ENCODE assay signal across 8 mouse cellular contexts in genomic region chr5:139483171-139483848, GRCm38 (mm10). TPM values are rescaled to one million over a fixed set of nuclear protein-coding genes. Genes with fewer than 3 reads are reported as not detected.
A peak's percentile ranks its signal among the peaks of the same experiment; 100 is the strongest.
DNase-seq lines count a peak whose midpoint lies in the region; ATAC-seq and TF ChIP-seq lines count a peak whose summit lies in the region.

No protein-coding gene starts in this region.

- H3K4me3 ChIP-seq in lung, adult 2 months (replicated peaks; ENCODE audit: extremely low read depth, low read depth, low read length), result peak overlapping the region; percentile 95
- peak overlapping the region; percentile 93 for H3K4me3 ChIP-seq in forebrain, embryonic 10.5 days
- peak overlapping the region; percentile 97 for H3K4me3 ChIP-seq in liver, embryonic 13.5 days (replicated peaks)
- peak overlapping the region; percentile 97 for H3K4me3 ChIP-seq in neural tube, embryonic 15.5 days (replicated peaks)

- no peak for ATAC-seq in liver, embryonic 13.5 days (ENCODE audit: low read depth)
- no peak for ATAC-seq in neural tube, embryonic 15.5 days (ENCODE audit: low FRiP score)

- peak overlapping the region; percentile 89 for H3K27ac ChIP-seq in forebrain, embryonic 10.5 days
- H3K27ac ChIP-seq in liver, embryonic 13.5 days, result no peak overlapping the region
- H3K27ac ChIP-seq in neural tube, embryonic 15.5 days (replicated peaks), result no peak overlapping the region

- H3K36me3 ChIP-seq in forebrain, embryonic 10.5 days (replicated peaks), result peaks cover 39% of the 10 kb centered on the region
- peaks cover 41% of the 10 kb centered on the region for H3K36me3 ChIP-seq in liver, embryonic 13.5 days
- H3K36me3 ChIP-seq in neural tube, embryonic 15.5 days, result peaks cover 36% of the 10 kb centered on the region

- WGBS in lung, adult 2 months, result 37% methylated on average over 14 of the region's 14 CpGs
- WGBS in forebrain, embryonic 10.5 days, result 68% methylated on average over 14 of the region's 14 CpGs
- 41% methylated on average over 14 of the region's 14 CpGs for WGBS in liver, embryonic 13.5 days (ENCODE audit: insufficient replicate concordance)
- WGBS in neural tube, embryonic 15.5 days, result 65% methylated on average over 14 of the region's 14 CpGs

- H3K9me3 ChIP-seq in forebrain, embryonic 10.5 days, result peaks cover 15% of the 10 kb centered on the region
- H3K9me3 ChIP-seq in liver, embryonic 13.5 days (replicated peaks), result no peaks in the 10 kb centered on the region
- H3K9me3 ChIP-seq in neural tube, embryonic 15.5 days (replicated peaks), result no peaks in the 10 kb centered on the region

- no peak for TF ChIP-seq POLR2A in lung, adult 2 months (IDR thresholded peaks at IDR 0.05; ENCODE audit: borderline replicate concordance, extremely low read depth, low read depth, low read length)

- peaks cover 3% of the 10 kb centered on the region; the same call in 1 of the 2 replicates for H3K4me1 ChIP-seq in lung, adult 2 months (ENCODE audit: control insufficient read depth, insufficient read depth, low read length)
- H3K4me1 ChIP-seq in forebrain, embryonic 10.5 days, result peaks cover 17% of the 10 kb centered on the region
- H3K4me1 ChIP-seq in liver, embryonic 13.5 days (replicated peaks), result peaks cover 23% of the 10 kb centered on the region
- peaks cover 17% of the 10 kb centered on the region for H3K4me1 ChIP-seq in neural tube, embryonic 15.5 days

- H3K4me2 ChIP-seq in liver, embryonic 13.5 days, result peak overlapping the region; percentile 78
- peak overlapping the region; percentile 86 for H3K4me2 ChIP-seq in neural tube, embryonic 15.5 days

- peak overlapping the region; percentile 92 for H3K9ac ChIP-seq in liver, embryonic 13.5 days
- peak overlapping the region; percentile 85 for H3K9ac ChIP-seq in neural tube, embryonic 15.5 days (replicated peaks)

- no peak for DNase-seq in lung, adult 2 months
- DNase-seq in lung, postnatal 4 days, result no peak
- DNase-seq in forebrain, embryonic 10.5 days (ENCODE audit: extremely low spot score, low spot score), result no peak
- DNase-seq in liver, embryonic 13.5 days, result no peak
- DNase-seq in cerebellum, adult 9-11 months, result no peak
- no peak for DNase-seq in right cerebral cortex, adult 2 months (ENCODE audit: low spot score in 2 of 2)
- DNase-seq in layer of hippocampus, adult 9-10 months (ENCODE audit: low spot score), result no peak

- no peaks in the 10 kb centered on the region for H3K27me3 ChIP-seq in forebrain, embryonic 10.5 days (ENCODE audit: poor library complexity, severe bottlenecking)
- no peaks in the 10 kb centered on the region for H3K27me3 ChIP-seq in liver, embryonic 13.5 days
- no peaks in the 10 kb centered on the region for H3K27me3 ChIP-seq in neural tube, embryonic 15.5 days (replicated peaks)

- no peak for TF ChIP-seq CTCF in lung, adult 2 months (IDR thresholded peaks at IDR 0.05; ENCODE audit: insufficient read depth, low read length)

RNA-seq across cellular contexts. Expression of gene Zfand2a, which starts 1.0 kb away (rescaled TPM):
- polyA plus RNA-seq in lung, adult 2 months (2012; rRNA removed), result 15.1 and 19.6 TPM in 2 replicates
- polyA plus RNA-seq in forebrain, embryonic 10.5 days (2016; fragmentation: Nextera tagmentation; extraction: Ambion mirVana), result 9.6 and 10.2 TPM in 2 replicates
- 2.0 and 2.8 TPM in 2 replicates for polyA plus RNA-seq in liver, embryonic 13.5 days (2015; fragmentation: Nextera tagmentation; extraction: Ambion mirVana)
- 22.9 and 23.2 TPM in 2 replicates for polyA plus RNA-seq in neural tube, embryonic 15.5 days (2015; fragmentation: Nextera tagmentation; extraction: Ambion mirVana)

RNA-seq across cellular contexts. Expression of gene 3110082I17Rik, which starts 23.0 kb away (rescaled TPM):
- 12.2 and 14.0 TPM in 2 replicates for polyA plus RNA-seq in lung, adult 2 months (2012; rRNA removed)
- 69.4 and 70.5 TPM in 2 replicates for polyA plus RNA-seq in forebrain, embryonic 10.5 days (2016; fragmentation: Nextera tagmentation; extraction: Ambion mirVana)
- polyA plus RNA-seq in liver, embryonic 13.5 days (2015; fragmentation: Nextera tagmentation; extraction: Ambion mirVana), result 26.2 and 26.4 TPM in 2 replicates
- 15.7 and 22.7 TPM in 2 replicates for polyA plus RNA-seq in neural tube, embryonic 15.5 days (2015; fragmentation: Nextera tagmentation; extraction: Ambion mirVana)

RNA-seq across cellular contexts. Expression of gene Uncx, which starts 60.0 kb away (rescaled TPM):
- not detected in 2 replicates for polyA plus RNA-seq in lung, adult 2 months (2012; rRNA removed)
- 7.7 and 9.4 TPM in 2 replicates for polyA plus RNA-seq in forebrain, embryonic 10.5 days (2016; fragmentation: Nextera tagmentation; extraction: Ambion mirVana)
- not detected in 2 replicates for polyA plus RNA-seq in liver, embryonic 13.5 days (2015; fragmentation: Nextera tagmentation; extraction: Ambion mirVana)
- polyA plus RNA-seq in neural tube, embryonic 15.5 days (2015; fragmentation: Nextera tagmentation; extraction: Ambion mirVana), result 23.7 and 35.3 TPM in 2 replicates
